Mouse (Mus musculus): ENCODE results near the gene Tm4sf20.

DNA sequence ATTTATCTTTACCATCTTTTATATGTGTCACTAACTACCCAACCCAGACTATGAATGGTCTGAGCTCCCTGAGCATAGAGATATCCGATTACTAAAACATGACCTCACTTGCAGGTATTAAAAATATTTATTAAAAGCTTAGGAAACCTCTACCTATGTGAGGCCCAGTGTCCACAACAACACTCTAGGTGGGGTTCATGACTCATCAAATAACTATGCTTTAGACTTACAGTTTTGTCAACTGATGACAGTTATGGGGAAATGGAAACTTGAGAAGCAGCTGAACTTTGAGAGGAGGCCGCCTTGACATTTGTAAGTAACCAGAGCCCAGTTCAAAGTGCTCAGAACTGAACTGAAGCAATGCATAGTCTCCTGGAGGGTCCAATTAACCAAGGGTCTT is 26.9 kb upstream of the Tm4sf20 start:
- TF ChIP-seq GATA1 (IDR thresholded peaks at IDR 0.05; ENCODE audit: borderline replicate concordance, low read length) (no peak), FLI1 (IDR thresholded peaks at IDR 0.05; ENCODE audit: low read length) (no peak)

Measured in megakaryocyte, embryonic 14.5 days (primary cell).